Mouse (Mus musculus): ENCODE measurements around the gene Traf3.

Traf3 gene

DNA sequence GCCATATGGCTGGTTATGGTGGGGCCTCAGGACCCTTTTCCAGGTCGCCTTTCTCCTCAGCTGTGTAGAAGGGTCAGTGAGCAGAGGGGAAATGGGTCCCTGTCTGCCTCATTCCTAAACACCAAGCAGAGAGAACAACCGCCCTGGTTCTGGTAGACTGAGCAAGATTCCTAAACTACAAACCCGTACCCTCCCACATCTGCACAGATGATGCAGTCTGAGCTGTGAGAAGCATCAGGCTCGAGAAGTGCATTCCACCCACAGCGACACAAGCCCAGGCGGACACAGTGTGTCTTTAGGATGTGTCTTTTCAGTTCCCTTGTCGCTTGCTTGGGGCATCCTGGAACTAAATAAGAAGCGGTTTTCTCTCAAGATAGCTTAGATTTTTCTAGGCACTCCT lies 83.9 kb downstream of the Traf3 start:
- no peak for DNase-seq (ENCODE audit: low spot score in 2 of 2)

DNA sequence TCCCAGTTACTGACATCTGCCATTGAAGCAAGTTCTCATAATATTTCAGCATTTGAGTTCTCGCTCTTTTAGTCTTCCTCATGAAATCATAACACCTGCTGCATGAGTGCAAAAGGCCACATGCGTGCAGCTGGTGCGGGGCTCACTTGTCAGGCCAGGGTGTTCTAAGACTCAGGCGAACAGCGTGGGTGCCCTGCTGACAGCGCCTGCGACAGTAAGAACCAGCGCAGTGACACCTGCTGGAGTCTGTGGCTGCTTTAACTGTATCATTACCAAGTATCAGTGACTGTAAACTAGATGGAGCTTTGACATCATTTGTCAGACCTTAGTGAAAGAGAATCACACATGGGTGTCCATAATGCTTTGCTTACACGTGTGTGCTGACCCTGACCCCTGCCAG lies 85.1 kb downstream of the Traf3 start:
- no peak for DNase-seq (ENCODE audit: low spot score in 2 of 2)

DNA sequence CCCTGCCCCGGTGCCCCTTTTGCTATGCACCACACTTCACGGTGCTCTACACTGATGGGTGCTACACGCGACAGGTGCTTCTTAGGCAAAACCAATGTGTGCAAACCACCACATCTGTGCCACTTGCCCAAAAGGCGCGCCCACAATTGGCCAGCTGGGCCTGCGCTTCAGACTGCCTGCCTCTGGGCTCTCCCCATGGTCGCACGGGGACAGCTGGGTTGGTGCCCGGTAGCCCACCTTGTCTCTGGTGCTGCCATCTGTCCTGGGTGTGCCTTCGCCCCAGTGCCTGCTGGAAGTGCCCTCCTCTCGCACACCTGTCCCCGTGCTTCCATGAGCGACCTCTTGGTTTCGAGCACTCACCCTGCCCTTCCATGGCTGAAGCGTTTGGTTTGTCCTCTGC lies 97.5 kb downstream of the Traf3 start:
- no peak for DNase-seq (ENCODE audit: low spot score in 2 of 2)

DNA sequence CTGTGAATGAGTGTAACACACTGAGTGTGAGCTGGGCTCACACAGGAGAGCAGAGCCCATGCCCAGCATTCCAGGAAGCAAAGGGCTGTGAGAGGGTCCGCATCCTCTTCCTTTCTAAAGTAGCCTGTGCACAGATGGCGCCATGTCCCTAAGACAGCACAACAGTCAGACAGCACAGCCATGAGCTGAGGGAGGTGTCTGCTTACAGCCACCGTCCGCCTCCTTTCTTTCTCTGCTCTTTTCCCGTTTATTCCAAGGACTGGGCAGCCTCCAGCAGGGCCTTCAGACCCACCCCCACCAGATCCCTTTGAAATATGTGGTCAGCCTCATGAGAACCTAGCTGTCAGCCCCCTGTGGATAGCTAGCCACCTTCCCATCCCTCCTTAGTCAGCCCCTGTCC lies 99.0 kb downstream of the Traf3 start:
- DNase-seq (ENCODE audit: low spot score in 2 of 2): no peak

DNA sequence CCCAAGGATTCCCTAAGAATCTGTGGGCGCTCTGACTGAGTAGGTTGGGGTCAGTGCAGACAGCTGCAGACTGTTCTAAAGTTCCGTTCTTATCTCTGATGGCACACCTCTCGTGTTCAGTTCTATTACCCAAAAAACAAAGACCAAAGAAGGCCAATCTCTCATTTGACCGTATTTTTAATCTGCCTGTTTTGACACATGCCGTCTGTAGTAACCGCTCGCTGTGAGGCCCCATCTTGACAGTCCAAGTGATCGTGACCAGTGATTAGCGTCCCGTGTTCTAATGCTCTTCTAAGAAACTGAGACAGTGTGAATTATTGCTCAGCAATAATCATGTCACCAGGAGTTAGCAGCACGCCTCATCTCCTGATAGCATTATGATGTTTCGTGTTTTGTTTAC lies 100.4 kb downstream of the Traf3 start:
- DNase-seq (ENCODE audit: low spot score in 2 of 2): no peak

DNA sequence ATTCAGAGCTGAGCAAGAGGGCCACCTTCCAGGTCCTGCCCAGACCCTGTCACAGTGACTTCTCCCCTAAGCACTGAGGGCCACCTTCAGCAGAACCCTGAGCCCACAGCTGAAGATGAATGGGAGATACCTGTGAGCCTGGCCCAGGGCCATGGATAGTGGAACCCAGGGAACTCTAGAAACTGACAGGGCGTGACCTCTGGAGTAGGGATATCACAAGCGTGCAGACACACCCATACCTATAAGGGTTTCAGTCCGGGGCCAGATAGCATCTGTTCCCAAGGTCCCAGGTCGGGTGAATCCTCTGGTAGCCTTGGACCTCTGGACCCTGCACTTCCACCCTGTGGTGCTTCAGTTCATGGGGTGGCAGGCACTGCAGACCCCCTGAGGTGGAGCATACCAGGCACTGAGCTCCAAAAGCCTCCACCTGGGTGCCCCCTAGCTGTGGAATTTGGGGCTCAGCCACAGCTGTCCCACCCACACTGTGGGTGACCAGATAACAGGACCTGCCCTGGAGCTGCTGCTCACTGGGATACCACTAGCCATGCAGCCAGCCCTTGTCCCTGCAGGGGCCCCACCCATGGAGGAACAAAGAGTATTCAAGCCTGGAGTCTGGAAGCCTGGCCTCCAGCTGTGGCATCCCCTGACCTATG lies 101.6 kb downstream of the Traf3 start:
- DNase-seq (ENCODE audit: low spot score in 2 of 2): no peak

DNA sequence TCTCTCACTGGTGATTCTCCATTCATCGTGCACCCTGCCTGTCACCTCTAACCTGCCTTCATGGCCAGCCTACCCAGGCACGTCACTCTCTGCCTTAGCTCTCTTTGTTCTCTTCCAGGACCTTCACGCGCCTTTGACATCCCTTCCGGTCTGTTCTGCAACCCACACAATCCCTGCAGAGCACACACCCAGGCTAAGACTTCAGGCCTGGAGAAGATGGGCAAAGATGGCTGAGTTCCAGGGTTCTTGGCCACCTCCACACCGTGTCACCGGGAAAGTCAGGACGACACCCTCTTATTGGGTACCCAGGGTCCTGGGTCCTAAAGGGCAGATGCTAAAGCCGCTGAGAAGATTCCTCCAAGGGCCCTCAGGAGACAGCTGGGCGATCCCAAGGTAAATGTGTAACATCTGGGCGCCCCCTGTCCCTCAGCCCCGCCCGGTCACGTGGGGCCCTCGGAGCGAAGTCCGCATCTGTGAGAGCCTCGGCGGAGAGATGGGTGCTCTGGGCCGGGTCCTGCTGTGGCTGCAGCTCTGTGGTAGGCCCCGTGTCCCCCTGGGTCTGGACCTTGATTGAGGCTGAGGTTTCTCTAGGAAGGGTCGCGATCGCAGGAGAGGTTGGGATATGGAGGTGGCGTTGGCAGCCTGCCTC lies 104.6 kb downstream of the Traf3 start, which contains the start of gene Amn:
Gene Amn (plus strand): TSS at position 467 of the 649 bp plus-strand sequence.
- DNase-seq (ENCODE audit: low spot score in 2 of 2): no peak

DNA sequence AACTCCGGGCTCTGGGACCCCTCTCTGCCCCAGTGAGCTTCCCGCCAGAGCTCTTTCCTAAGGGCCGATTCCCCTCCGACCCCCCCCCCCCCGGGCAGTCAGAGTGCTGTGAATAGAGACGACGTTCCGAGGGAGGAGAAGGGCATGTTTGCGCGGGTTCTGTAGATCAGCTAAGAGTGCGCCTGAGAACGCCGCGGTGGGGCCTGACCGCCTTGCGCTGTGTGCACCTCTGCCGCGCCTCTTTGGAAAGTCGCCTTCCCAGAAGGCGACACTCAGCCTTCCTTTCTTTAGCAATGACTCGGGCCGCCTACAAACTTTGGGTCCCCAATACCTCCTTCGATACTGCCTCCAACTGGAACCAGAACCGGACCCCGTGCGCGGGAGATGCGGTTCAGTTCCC lies 105.2 kb downstream of the Traf3 start:
- no peak for DNase-seq (ENCODE audit: low spot score in 2 of 2)

DNA sequence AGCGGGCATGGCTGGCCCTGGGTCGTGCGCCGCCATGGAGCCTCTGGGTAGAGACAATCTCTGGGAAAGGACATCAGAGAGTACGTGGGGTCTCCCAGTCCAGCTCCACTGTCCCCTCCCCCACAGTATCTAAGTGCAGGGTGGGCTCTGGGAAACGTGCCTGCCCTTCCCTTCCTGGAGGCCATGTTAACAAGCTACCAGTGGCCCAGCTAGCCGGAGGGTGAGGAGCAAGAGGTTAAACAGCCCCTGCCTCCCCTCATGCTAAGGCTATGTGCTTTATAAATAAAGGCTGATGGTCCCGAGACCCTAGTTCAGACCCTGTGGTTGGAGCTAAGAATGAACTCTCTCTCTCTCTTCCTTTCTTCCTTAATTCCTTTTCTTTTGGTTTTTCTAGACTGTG lies 105.8 kb downstream of the Traf3 start:
- DNase-seq (ENCODE audit: low spot score in 2 of 2): no peak

DNA sequence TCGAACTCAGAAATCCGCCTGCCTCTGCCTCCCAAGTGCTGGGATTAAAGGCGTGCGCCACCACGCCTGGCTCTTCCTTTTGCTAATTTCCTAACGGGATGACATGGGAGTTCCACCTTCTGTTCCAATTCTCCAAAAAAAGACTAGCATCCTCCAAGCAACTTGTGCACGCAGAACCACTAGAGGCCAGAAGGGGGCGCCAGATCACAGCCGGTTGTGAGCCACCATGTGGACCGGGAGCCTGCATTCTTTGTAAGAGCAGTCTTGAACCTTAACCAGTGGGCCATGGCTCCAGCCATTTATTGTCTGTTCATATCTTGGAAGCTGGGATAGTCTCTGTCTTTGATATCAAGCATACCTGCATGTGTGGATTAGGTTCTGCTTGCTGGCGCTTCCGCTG lies 106.2 kb downstream of the Traf3 start:
- peak; percentile 75 to 81 for DNase-seq (ENCODE audit: low spot score in 2 of 2)

DNA sequence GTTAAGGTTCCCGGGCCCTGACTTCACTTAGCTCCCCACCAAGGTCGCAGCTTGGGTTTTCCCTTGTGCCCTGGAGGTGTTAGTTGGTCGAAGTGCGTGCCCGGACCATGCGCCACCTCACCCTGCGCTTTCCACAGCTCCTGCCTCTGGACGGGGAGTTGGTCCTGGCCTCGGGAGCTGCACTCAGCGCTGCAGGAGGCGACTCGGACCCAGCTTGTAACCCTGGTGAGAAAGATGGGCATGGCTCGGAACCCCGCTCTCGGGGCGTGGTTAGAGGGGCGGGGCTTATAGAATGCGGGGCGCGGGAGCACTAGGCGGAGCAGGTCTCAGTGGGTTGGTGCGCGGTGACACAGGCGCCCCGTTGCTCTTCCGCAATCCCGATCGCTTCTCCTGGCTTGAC lies 107.8 kb downstream of the Traf3 start:
- DNase-seq (ENCODE audit: low spot score in 2 of 2): no peak

DNA sequence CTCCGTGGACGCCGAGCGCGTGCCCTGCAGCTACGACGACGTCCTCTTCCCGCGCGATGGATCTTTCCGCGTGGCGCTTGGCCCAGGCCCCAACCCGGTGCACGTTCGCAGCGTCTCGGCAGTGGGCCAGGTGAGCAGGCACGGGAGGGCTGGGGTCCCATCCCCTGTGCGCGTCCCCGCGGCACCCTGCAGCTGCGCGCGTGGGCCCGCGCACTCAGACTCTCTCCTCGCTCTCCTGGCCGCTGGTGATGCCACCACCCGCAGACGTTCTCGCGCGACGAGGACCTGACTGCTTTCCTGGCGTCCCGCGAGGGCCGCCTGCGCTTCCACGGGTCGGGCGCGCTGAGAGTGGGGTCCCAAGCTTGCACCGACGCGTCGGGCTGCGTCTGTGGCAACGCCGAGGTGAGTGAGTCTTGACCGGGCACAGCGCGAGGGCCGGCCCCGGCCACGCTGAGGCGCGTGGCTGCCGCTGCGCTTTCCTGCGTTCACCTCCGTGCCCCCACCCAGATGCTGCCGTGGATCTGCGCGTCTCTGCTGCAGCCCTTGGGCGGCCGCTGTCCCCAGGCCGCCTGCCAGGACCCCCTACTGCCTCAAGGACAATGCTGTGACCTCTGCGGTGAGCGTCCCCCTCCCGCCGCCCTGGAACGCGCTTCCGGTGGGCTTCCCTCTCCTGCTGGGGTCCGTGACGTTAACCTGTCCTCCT lies 108.4 kb downstream of the Traf3 start:
- DNase-seq (ENCODE audit: low spot score in 2 of 2): peak in 1 of 2 experiments; percentile 44

DNA sequence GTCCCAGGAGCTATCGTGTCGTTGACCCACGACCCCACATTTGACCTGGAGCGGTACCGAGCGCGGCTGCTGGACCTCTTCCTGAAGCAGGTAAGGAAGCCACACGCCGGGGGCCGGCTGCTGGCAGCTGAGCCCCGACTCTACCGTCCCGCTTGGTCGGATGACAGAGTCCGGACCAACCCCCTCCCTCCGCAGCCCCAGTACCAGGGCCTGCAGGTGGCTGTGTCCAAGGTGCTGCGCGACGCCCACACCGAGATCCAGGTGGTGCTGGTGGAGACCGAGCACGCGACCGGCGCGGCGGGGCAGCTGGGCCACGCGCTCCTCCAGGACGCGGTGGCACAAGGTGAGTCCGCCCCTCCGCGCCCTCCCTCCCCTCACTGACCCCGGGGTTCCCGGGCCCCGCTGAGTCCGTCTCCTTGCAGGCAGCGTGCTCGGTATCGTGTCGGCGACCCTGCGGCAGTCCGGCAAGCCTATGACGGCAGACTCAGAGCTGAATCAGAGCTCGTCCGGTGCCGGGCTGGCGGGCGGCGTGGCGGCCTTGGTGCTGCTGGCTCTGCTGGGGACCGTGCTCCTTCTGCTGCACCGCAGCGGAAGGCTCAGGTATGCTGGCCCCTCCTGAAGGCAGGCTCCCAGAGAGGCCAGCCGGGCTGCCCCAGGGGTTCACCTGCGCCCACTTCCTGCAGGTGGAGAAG lies 109.1 kb downstream of the Traf3 start:
- DNase-seq (ENCODE audit: low spot score in 2 of 2): no peak

DNA sequence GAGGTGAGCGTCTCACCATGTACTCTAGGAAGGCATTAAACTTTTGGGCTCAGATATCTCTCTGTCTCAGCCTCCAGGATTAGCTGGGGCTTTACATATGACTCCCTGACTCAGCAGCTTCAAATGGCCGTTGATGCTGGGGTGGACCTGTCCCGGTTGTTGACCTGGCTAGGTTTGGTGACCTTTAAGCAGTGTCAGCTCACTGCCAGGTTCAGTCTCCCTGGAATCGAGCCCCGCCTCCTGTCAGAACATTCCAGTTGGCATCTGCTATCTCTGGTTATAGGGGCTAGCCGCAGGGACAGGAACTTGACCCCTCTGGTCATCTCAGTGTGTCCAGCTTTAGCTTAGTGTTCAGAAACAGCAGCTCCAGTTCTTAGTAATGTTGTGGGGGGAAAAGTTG lies 110.2 kb downstream of the Traf3 start:
- DNase-seq (ENCODE audit: low spot score in 2 of 2): no peak

DNA sequence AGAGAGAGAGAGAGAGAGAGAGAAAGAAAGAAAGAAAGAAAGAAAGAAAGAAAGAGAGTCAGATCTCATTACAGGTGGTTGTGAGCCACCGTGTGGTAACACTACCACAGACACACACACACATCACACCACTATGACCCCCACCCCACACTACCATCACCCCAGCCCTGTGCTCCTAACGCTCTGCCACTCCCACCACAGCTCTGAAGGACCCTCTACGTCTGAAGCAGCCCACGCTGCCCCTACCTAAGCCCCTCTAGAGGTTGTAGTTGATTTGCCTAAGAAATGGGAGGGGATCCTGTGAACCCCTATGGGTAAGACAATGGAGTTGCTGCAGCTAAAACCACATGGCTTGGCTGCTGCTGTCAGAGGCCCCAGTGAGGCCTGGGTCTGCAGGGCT lies 117.4 kb downstream of the Traf3 start:
- DNase-seq (ENCODE audit: low spot score in 2 of 2): no peak

DNA sequence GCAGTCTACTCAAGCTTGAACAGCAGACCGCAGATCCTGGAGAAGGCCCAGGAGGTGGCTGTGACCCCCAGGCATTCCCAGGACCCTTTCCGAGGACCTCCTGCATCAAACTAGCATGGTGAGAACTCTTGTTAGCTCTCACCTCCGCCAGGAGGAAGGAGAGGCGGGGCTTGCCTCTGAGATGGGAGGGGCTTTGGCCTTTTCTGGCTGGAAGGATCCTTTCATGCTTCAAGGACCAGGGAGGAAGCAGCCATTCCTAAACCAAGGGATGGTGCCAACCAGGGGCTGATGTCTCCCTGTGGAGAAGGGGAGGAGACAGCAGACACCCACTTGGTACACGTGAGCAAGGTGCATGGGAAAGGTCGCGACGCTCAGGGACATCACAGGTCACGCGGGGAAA lies 118.4 kb downstream of the Traf3 start:
- DNase-seq (ENCODE audit: low spot score in 2 of 2): no peak

DNA sequence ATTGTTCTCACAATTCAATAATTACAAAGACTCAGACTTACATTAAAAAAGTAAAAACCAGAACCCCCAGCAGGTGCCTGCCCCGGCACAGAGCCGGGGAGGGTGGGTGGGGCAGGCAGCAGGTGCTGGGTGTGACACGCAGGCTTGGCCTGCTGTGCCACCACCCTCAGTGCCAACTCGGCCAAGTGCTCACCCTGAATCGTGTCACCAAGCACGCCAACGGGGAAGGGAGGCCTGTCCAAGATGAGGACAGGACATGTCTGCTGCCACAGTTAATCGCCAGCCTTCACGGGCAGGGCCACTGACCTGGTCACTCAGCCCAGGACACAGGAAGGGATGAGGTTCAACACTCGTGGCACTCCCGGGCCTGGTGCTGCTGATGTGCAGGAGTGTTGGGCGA lies 126.9 kb downstream of the Traf3 start:
- no peak for DNase-seq (ENCODE audit: low spot score in 2 of 2)

DNA sequence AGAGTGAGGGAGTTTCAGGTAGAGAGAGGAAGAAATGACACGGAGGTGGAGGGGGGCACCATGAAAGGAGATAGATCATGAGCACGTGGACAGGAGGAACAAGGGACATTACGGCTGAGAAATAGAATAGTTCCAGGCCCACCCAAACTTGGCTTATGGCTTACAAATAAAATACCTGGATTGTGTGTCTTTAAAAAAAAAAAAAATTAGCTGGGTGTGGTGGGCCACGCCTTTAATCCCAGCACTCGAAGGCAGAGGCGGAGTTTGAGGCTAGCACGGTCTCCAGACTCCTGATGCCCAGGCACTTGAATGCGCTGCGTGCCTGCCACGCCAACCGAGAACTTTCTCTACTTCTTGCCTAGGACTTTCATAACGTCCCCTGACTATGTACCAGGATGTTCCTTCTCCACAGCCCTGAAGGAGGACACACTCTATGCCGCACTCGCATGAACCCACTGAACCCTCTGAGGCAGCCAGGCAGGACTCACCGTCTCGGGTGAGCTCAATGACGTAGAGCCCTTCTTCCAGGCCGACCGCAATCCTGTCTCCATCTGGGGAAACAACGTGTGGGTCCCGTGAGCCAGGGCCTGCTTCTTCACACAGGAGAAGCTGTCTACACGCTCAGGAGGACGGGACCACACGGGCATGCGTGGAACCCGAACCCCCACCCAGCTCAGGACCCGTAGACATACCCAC lies 135.3 kb downstream of the Traf3 start:
- no peak for DNase-seq (ENCODE audit: low spot score in 2 of 2)

DNA sequence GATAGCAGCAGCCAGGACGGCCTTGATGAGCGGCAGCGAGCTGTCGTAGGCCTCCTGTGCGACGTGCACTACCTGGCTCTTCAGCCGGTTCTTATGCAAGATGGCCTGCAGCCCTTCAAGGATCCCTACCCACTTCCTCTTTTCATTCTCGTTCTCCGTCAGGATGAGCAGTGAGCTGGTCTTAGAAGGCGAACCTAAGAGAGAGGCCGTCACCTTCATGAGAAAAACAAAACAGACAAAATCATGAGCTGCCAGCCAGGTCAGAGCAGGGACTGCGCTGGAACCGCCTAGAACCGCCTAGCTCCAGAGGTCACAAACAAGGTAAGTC lies 135.8 kb downstream of the Traf3 start:
- DNase-seq (ENCODE audit: low spot score in 2 of 2): no peak

DNA sequence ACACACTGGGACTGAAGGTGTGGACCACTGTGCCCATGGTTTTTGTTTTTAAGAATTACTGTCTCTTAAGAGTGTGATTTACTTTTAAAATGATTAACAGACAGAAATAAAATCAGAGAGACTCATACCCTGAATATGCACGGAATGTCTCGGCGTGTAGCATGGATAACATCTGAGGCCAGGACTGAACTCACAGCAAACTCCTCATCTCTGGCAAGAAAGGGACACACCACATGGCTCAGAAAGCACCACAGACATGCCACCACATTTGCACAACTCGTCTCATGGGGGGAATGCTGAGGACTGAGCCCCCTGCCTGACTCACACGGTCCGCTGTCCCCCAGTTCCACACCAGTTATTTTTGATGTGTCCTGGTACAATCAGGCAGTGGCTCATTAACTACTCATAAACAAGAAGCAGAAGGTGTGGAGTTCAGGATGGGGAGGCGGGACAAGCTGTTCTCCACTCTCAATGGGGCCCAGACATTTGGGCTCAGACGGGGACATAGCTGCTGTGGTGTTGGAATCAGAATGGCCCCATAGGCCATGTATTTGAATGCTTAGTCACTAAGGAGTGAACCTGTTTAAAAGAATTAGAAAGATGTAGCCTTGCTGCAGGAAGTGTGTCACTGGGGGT lies 137.7 kb downstream of the Traf3 start:
- no peak for DNase-seq (ENCODE audit: low spot score in 2 of 2)

DNA sequence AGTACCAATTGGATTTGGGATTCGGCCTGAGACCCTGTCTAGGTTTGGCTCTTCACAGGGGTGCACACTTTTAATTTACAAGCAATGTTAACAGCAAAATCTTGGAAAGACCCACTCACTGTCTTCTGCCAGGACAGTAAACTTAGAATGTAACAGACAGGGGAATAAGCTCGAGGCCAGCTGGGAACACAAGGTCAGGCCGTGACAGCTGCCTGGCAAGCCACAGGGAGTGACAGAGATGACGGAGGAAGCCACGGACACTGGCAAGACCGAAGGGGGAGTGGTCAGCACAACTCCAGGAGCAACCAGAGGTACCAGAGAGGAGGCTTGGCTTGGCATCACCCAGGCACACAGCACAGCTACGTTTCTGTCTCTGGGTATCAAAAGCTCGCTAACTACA lies 140.7 kb downstream of the Traf3 start:
- no peak for DNase-seq (ENCODE audit: low spot score in 2 of 2)

DNA sequence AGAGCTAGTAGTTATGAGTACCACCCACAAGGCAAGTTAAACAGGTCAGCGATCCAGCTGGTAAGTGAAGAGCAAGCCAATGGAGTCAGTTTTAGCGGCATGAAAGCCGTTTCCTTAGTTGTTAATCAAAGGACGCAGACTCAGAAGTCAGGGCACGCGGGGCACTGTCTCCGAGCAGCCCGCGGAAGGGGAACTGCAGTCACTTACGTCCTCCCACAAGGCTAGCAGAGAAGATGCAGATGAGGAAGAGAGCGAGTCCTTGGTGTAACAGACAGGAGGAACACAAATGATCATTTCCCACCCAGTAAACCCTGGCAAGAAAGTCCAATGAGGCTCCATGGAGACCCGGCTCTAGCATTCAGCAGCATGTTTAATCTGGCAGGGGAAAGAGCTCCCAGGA lies 143.1 kb downstream of the Traf3 start:
- DNase-seq (ENCODE audit: low spot score in 2 of 2): no peak
